13 mouse cellular contexts compared by ENCODE assay signal in genomic region chr11:90586203-90586602, GRCm38 (mm10). TPM values are rescaled to one million over a fixed set of nuclear protein-coding genes. Genes with fewer than 3 reads are reported as not detected.
DNase-seq lines count a peak whose midpoint lies in the region; ATAC-seq and TF ChIP-seq lines count a peak whose summit lies in the region.
"Had no signal": no experiment of that assay in that cellular context is flagged by ENCODE, and none has a peak within 500 bp of the region (broad histone marks: within the 10 kb centered on the region; RNA-seq: fewer than 3 reads in every experiment).

No protein-coding gene starts in this region.

- TF ChIP-seq POLR2A in bone marrow macrophage, adult 2 months (IDR thresholded peaks at IDR 0.05; ENCODE audit: borderline replicate concordance, low read depth, low read length) = no peak

- no peak overlapping the region for H3K4me3 ChIP-seq in midbrain, embryonic 14.5 days (replicated peaks; ENCODE audit: low read depth, low read length)
- H3K4me3 ChIP-seq in midbrain, embryonic 15.5 days = no peak overlapping the region
- peak overlapping the region; percentile 26 for H3K4me3 ChIP-seq in bone marrow macrophage, adult 2 months (ENCODE audit: insufficient read depth, low read length)
- no peak overlapping the region for H3K4me3 ChIP-seq in lung, embryonic 14.5 days (ENCODE audit: low read depth, low read length)
- H3K4me3 ChIP-seq: kidney, embryonic 15.5 days; limb, embryonic 13.5 days; midbrain, embryonic 13.5 days had no signal

- TF ChIP-seq CTCF in bone marrow macrophage, adult 2 months (IDR thresholded peaks at IDR 0.05; ENCODE audit: low read depth, low read length) = no peak
- TF ChIP-seq CTCF in lung, embryonic 14.5 days (IDR thresholded peaks at IDR 0.05; ENCODE audit: low read depth) = no peak

- peaks cover 16% of the 10 kb centered on the region; the same call in 1 of the 2 replicates for H3K36me3 ChIP-seq in midbrain, embryonic 14.5 days (ENCODE audit: control insufficient read depth, insufficient read depth, low read length)
- H3K36me3 ChIP-seq in midbrain, embryonic 15.5 days (replicated peaks) = peaks cover 18% of the 10 kb centered on the region
- peaks cover 19% of the 10 kb centered on the region for H3K36me3 ChIP-seq in lung, embryonic 14.5 days (ENCODE audit: insufficient read depth)

- 84% methylated on average over 8 of the region's 8 CpGs for WGBS in midbrain, embryonic 14.5 days
- WGBS in midbrain, embryonic 15.5 days = 85% methylated on average over 8 of the region's 8 CpGs
- WGBS in lung, embryonic 14.5 days = 79% methylated on average over 8 of the region's 8 CpGs

- H3K27ac ChIP-seq in midbrain, embryonic 14.5 days (replicated peaks; ENCODE audit: low read depth, low read length) = no peak overlapping the region
- H3K27ac ChIP-seq in midbrain, embryonic 15.5 days = no peak overlapping the region
- H3K27ac ChIP-seq in bone marrow macrophage, adult 2 months (ENCODE audit: insufficient read depth, low read depth, low read length) = no peak overlapping the region
- no peak overlapping the region for H3K27ac ChIP-seq in lung, embryonic 14.5 days (ENCODE audit: low read depth)
- H3K27ac ChIP-seq: kidney, embryonic 15.5 days; limb, embryonic 13.5 days; midbrain, embryonic 13.5 days had no signal

- peak; percentile 8 for DNase-seq in midbrain, embryonic 14.5 days
- DNase-seq in lung, embryonic 14.5 days = peak; percentile 55
- peak; percentile 21 for DNase-seq in skeletal muscle tissue, adult 2 months (ENCODE audit: low read depth, low spot score)
- no peak for DNase-seq in spleen, postnatal 14 days (ENCODE audit: low spot score in 2 of 2)
- no peak for DNase-seq in kidney, postnatal 10 days
- DNase-seq in MN1 (ENCODE audit: low spot score) = no peak
- DNase-seq: spleen, adult 18-20 months had no signal

- H3K9me3 ChIP-seq in midbrain, embryonic 14.5 days (ENCODE audit: control insufficient read depth, low read length) = peaks cover 3% of the 10 kb centered on the region; the same call in 1 of the 2 replicates
- no peaks in the 10 kb centered on the region for H3K9me3 ChIP-seq in midbrain, embryonic 15.5 days
- no peaks in the 10 kb centered on the region for H3K9me3 ChIP-seq in lung, embryonic 14.5 days (ENCODE audit: low read depth, low read length)
- H3K9me3 ChIP-seq: G1E; midbrain, embryonic 13.5 days had no signal

- no peaks in the 10 kb centered on the region for H3K4me1 ChIP-seq in midbrain, embryonic 14.5 days (ENCODE audit: control insufficient read depth, insufficient read depth, low read length)
- H3K4me1 ChIP-seq in midbrain, embryonic 15.5 days = no peaks in the 10 kb centered on the region
- H3K4me1 ChIP-seq in bone marrow macrophage, adult 2 months (ENCODE audit: control insufficient read depth, insufficient read depth, low read length) = peaks cover 3% of the 10 kb centered on the region
- no peaks in the 10 kb centered on the region for H3K4me1 ChIP-seq in lung, embryonic 14.5 days (ENCODE audit: insufficient read depth)
- H3K4me1 ChIP-seq: kidney, embryonic 15.5 days; limb, embryonic 13.5 days; midbrain, embryonic 13.5 days had no signal

- no peak overlapping the region for H3K9ac ChIP-seq in midbrain, embryonic 14.5 days (replicated peaks; ENCODE audit: low read length)
- H3K9ac ChIP-seq in midbrain, embryonic 15.5 days = no peak overlapping the region
- H3K9ac ChIP-seq in lung, embryonic 14.5 days = no peak overlapping the region
- H3K9ac ChIP-seq: kidney, embryonic 15.5 days; limb, embryonic 13.5 days; midbrain, embryonic 13.5 days had no signal

- no peak for ATAC-seq in midbrain, embryonic 14.5 days (ENCODE audit: low FRiP score, low TSS enrichment)
- no peak for ATAC-seq in midbrain, embryonic 15.5 days (replicated peaks)
- ATAC-seq in lung, embryonic 14.5 days (ENCODE audit: insufficient read depth) = peak; percentile 24; the same call in 1 of the 2 replicates
- ATAC-seq: midbrain, embryonic 13.5 days had no signal

- no peak overlapping the region for H3K4me2 ChIP-seq in midbrain, embryonic 14.5 days (ENCODE audit: low read length)
- no peak overlapping the region for H3K4me2 ChIP-seq in midbrain, embryonic 15.5 days
- H3K4me2 ChIP-seq in lung, embryonic 14.5 days = no peak overlapping the region
- H3K4me2 ChIP-seq: kidney, embryonic 15.5 days; limb, embryonic 13.5 days; midbrain, embryonic 13.5 days had no signal

- H3K27me3 ChIP-seq in midbrain, embryonic 14.5 days (ENCODE audit: control insufficient read depth, insufficient read depth, low read length) = no peaks in the 10 kb centered on the region
- no peaks in the 10 kb centered on the region for H3K27me3 ChIP-seq in midbrain, embryonic 15.5 days (replicated peaks)
- no peaks in the 10 kb centered on the region for H3K27me3 ChIP-seq in lung, embryonic 14.5 days (ENCODE audit: insufficient read depth, low read length)
- H3K27me3 ChIP-seq: kidney, embryonic 15.5 days; limb, embryonic 13.5 days; midbrain, embryonic 13.5 days had no signal

RNA-seq across cellular contexts. Expression of gene Stxbp4, which starts 51.7 kb away (rescaled TPM):
- polyA plus RNA-seq in midbrain, embryonic 14.5 days (2014; fragmentation: Nextera tagmentation; extraction: Ambion mirVana) = 13.7 and 22.0 TPM in 2 replicates
- 21.0 and 21.4 TPM in 2 replicates for polyA plus RNA-seq in midbrain, embryonic 15.5 days (2015; fragmentation: Nextera tagmentation; extraction: Ambion mirVana)
- polyA plus RNA-seq in bone marrow macrophage, adult 2 months (2012; ENCODE audit: insufficient read depth, insufficient read length, missing spikeins) = 3.1 and 3.5 TPM in 2 replicates
- 26.5 and 27.4 TPM in 2 replicates for polyA plus RNA-seq in lung, embryonic 14.5 days (2014; fragmentation: Nextera tagmentation; extraction: Ambion mirVana)

RNA-seq across cellular contexts. Expression of gene Cox11, which starts 51.8 kb away (rescaled TPM):
- polyA plus RNA-seq in midbrain, embryonic 14.5 days (2014; fragmentation: Nextera tagmentation; extraction: Ambion mirVana) = 27.8 and 37.9 TPM in 2 replicates
- polyA plus RNA-seq in midbrain, embryonic 15.5 days (2015; fragmentation: Nextera tagmentation; extraction: Ambion mirVana) = 42.2 and 45.3 TPM in 2 replicates
- 9.7 and 10.3 TPM in 2 replicates for polyA plus RNA-seq in bone marrow macrophage, adult 2 months (2012; ENCODE audit: insufficient read depth, insufficient read length, missing spikeins)
- polyA plus RNA-seq in lung, embryonic 14.5 days (2014; fragmentation: Nextera tagmentation; extraction: Ambion mirVana) = 25.7 and 25.9 TPM in 2 replicates

Comparison
In these comparisons a context has a peak if more than half of its experiments do, and no peak if none do; other contexts are left out.
1. DNase-seq: peak in midbrain, embryonic 14.5 days (single experiment), lung, embryonic 14.5 days (single experiment) and skeletal muscle tissue, adult 2 months (single experiment); none in spleen, postnatal 14 days (0 of 2), kidney, postnatal 10 days (single experiment) and MN1 (single experiment).